Mouse (Mus musculus): ENCODE results near the gene Fbl. TPM values are rescaled to one million over a fixed set of nuclear protein-coding genes. Genes with fewer than 3 reads are reported as not detected.

Fbl gene
- total RNA-seq, 2 experiments from 2014 or later, result 21.8 to 23.0 TPM

Other genes starting within 250 kb of the Fbl start
- gene Zfp974, start 240.2 kb upstream of the Fbl start, total RNA-seq (2021), result 1 to 10 TPM; 2.8 to 5.0 TPM
- gene Zfp780b, start 190.5 kb upstream of the Fbl start, total RNA-seq (2021), result 1 to 10 TPM; 7.3 to 8.8 TPM
- gene Zfp850, start 155.6 kb upstream of the Fbl start, total RNA-seq (2021), result under 1 TPM; 0.24 to 0.34 TPM
- 10 to 100 TPM; 97.3 to 98.6 TPM for gene Psmc4, start 119.6 kb upstream of the Fbl start, total RNA-seq (2021)
- gene Fcgbp, start 98.5 kb upstream of the Fbl start, total RNA-seq (2021), result under 1 TPM in 1 of 2 experiments, not detected in 1; 0.73 TPM
- not detected for gene 9530053A07Rik, start 40.2 kb upstream of the Fbl start, total RNA-seq (2021)
- 10 to 100 TPM; 48.1 to 84.1 TPM for gene Dyrk1b, start 9.8 kb downstream of the Fbl start, total RNA-seq (2021)
- gene Eid2, start 98.2 kb downstream of the Fbl start, total RNA-seq (2021), result 1 to 10 TPM; 3.9 to 4.6 TPM
- 1 to 10 TPM; 6.3 to 6.9 TPM for gene Eid2b, start 108.0 kb downstream of the Fbl start, total RNA-seq (2021)
- not detected for gene Selenov, start 121.5 kb downstream of the Fbl start, total RNA-seq (2021)
- not detected for gene Dll3, start 132.5 kb downstream of the Fbl start, total RNA-seq (2021)
- 10 to 100 TPM; 40.4 to 48.4 TPM for gene Timm50, start 142.4 kb downstream of the Fbl start, total RNA-seq (2021)
- 10 to 100 TPM; 66.9 to 67.5 TPM for gene Supt5, start 169.0 kb downstream of the Fbl start, total RNA-seq (2021)
- 100 to 1,000 TPM; 385 to 425 TPM for gene Rps16, start 180.9 kb downstream of the Fbl start, total RNA-seq (2021)
- 1 to 10 TPM; 4.8 to 5.9 TPM for gene Plekhg2, start 202.9 kb downstream of the Fbl start, total RNA-seq (2021)
- 10 to 100 TPM; 10.1 to 37.0 TPM for gene Zfp36, start 210.5 kb downstream of the Fbl start, total RNA-seq (2021)
- gene Med29, start 223.0 kb downstream of the Fbl start, total RNA-seq (2021), result 10 to 100 TPM; 22.7 to 24.1 TPM
- 10 to 100 TPM; 29.5 to 31.2 TPM for gene Paf1, start 223.2 kb downstream of the Fbl start, total RNA-seq (2021)